Mouse (Mus musculus) heart, postnatal 0 days (tissue): ENCODE data around the gene Cfap43.

Experiments
- CTCF ChIP-seq: IDR thresholded peaks from 2 replicates; pipeline ENCODE4 v1.5.1; 2016; ENCODE audit warnings: antibody characterized with exemption, control low read depth, low read depth
- EP300 ChIP-seq: IDR thresholded peaks from 2 replicates; pipeline ENCODE4 v1.6.1; 2016; ENCODE audit warnings: antibody characterized with exemption, low read depth

DNA sequence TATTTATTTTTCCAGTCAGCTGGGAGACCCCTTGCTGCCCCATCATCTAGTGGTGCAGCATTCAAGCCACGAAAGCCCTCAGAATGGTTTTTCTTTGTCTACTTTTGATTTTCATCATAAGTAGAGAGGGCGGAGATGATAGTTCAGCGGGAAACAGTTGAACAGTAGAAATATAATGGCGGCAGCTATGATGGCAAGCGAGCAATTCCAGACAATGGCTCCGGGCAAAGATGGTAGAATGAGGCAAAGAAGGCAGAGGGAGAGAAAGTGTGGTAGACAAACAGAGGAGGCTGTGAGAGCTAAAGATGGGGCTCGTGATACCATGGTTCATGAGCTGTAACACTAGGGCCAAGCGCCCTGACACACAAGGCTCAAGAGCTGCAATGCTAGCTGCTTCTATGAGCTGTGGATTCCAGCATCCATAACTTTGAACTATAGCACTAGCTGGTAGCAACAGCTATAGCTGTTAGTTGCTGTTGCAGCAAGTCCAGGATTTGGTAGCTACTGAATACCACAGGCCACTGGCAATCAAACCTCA lies 213.2 kb downstream of the Cfap43 start:
- TF ChIP-seq EP300 (no peak), CTCF (no peak)
